Mouse (Mus musculus) left cerebral cortex, adult 6 months (tissue): ENCODE measurements around the gene Cyyr1. TPM values are rescaled to one million over a fixed set of nuclear protein-coding genes. Genes with fewer than 3 reads are reported as not detected.

Source experiments
- long read RNA-seq, 2 experiments: library from polyadenylated mRNA; unstranded; transcript quantifications; one replicate each; pipeline ENCODE4 v2.0.0; 2019 to 2020
- polyA plus RNA-seq: library from polyadenylated mRNA; unstranded; fragments of <200 nt; fragmentation: Nextera tagmentation; gene quantifications from 2 replicates; pipeline ENCODE4 v1.2.3, GENCODE M21; 2021

The Cyyr1 gene
- polyA plus RNA-seq = 2.1 TPM in 2 replicates
- long read RNA-seq, experiment 1, partial matches to known transcripts = 0 of 1 reads
- long read RNA-seq, experiment 1, other reads (novel, unspliced or antisense) = 1 of 1 reads
- long read RNA-seq, experiment 2, partial matches to known transcripts = 0 of 5 reads
- long read RNA-seq, experiment 2, other reads (novel, unspliced or antisense) = 5 of 5 reads

DNA sequence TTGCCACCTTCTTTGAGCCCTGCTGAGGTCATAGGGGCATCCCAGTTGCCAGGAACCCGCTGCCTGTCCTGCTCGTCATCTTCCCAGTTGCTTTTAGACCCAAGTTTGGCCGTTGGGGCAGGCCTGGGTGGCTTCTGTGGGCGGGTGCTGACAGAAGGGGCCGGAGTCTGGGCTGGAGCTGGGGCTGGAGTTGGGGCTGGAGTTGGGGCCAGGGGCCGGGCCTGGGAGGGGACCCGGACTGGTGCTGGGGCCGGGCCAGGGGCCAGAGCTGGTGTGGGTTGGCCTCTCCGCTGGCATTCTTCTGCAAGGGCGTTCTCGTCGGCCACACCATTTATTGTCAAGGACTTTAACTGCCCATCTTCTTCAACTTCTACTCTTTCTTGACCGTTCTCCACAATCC, at the start of gene Cyyr1:
Cyyr1 (minus strand) TSS at position 101 of the 400 bp plus-strand sequence.

Other genes starting within 250 kb of the Cyyr1 start
- gene Adamts1, start 249.7 kb upstream of the Cyyr1 start, polyA plus RNA-seq = 4.9 and 5.5 TPM in 2 replicates